25 mouse cellular contexts compared by ENCODE assay signal in the genomic region with DNA sequence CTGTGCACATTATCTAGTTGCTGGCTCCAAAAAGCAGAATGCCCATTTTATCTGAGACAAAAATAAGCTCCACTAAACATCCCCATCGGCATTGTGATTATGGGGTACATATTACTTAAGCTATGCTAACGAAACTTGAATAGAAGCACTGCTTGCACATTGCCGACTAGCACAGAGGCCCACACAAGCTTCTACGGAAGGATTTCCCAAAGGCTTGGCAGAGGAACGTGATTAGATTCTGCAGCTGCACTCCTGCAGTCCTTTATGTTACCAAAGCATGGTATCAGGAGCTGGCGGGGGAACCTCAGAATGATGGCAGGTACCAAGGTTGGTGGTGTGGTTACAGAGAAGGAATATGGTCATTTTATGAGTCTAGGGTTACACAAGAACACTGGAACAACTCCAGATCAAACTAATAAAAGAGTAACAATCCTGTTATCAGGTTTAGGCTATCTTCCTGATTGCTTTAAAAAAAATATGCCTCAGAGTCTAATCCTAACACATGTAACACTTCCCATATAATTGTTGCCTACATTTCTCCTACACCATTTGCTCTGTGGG.
A peak's percentile ranks its signal among the peaks of the same experiment; 100 is the strongest.
DNase-seq lines count a peak whose midpoint lies in the region; ATAC-seq and TF ChIP-seq lines count a peak whose summit lies in the region.
"Had no signal": no experiment of that assay in that cellular context is flagged by ENCODE, and none has a peak within 500 bp of the region (broad histone marks: within the 10 kb centered on the region; RNA-seq: fewer than 3 reads in every experiment).

No protein-coding gene starts in this region.

- TF ChIP-seq CTCF in forebrain, postnatal 0 days (IDR thresholded peaks at IDR 0.05; ENCODE audit: low read depth): no peak

- no peaks in the 10 kb centered on the region for H3K9me3 ChIP-seq in forebrain, postnatal 0 days (ENCODE audit: low read length)
- 0 out of 2 replicates have a peak, but pooled peaks cover 9% of the 10 kb centered on the region for H3K9me3 ChIP-seq in forebrain, embryonic 12.5 days
- H3K9me3 ChIP-seq in heart, embryonic 16.5 days (replicated peaks; ENCODE audit: control insufficient read depth, low read length): peaks cover 4% of the 10 kb centered on the region; the same call in 1 of the 2 replicates
- H3K9me3 ChIP-seq in intestine, embryonic 15.5 days: no peaks in the 10 kb centered on the region
- H3K9me3 ChIP-seq in neural tube, embryonic 15.5 days (replicated peaks): peaks cover 6% of the 10 kb centered on the region; the same call in 1 of the 2 replicates
- H3K9me3 ChIP-seq: lung, embryonic 15.5 days had no signal

- peak; percentile 22 for DNase-seq in forebrain, postnatal 0 days
- DNase-seq in heart, adult 8-10 months (ENCODE audit: low spot score): no peak
- no peak for DNase-seq in yolk sac, embryonic 10.5 days (ENCODE audit: low spot score)
- DNase-seq: adrenal gland, postnatal 14 days; cerebellum, adult 2 months; cerebellum, postnatal 36 days; gastrocnemius, adult 2 months; gastrocnemius, postnatal 36 days; heart, postnatal 36 days; kidney, adult 11 months; kidney, postnatal 14 days; liver; right cerebral cortex, adult 18-20 months; spleen, adult 18-20 months; thymus, postnatal 14 days had no signal

- H3K27ac ChIP-seq in forebrain, postnatal 0 days (ENCODE audit: low read depth, low read length): no peak overlapping the region
- H3K27ac ChIP-seq in forebrain, embryonic 12.5 days: no peak overlapping the region
- H3K27ac ChIP-seq in heart, embryonic 16.5 days (ENCODE audit: low read length): peak overlapping the region; percentile 55; the same call in 1 of the 2 replicates
- H3K27ac ChIP-seq in intestine, embryonic 15.5 days: no peak overlapping the region
- no peak overlapping the region for H3K27ac ChIP-seq in neural tube, embryonic 15.5 days (replicated peaks)
- H3K27ac ChIP-seq: gastrocnemius, adult 2 months; hindbrain, embryonic 12.5 days; hindbrain, postnatal 0 days; lung, embryonic 15.5 days; midbrain, embryonic 10.5 days; midbrain, embryonic 15.5 days had no signal

- no peak overlapping the region for H3K9ac ChIP-seq in forebrain, postnatal 0 days
- no peak overlapping the region for H3K9ac ChIP-seq in forebrain, embryonic 12.5 days
- H3K9ac ChIP-seq in heart, embryonic 16.5 days (ENCODE audit: low read length): no peak overlapping the region
- H3K9ac ChIP-seq in intestine, embryonic 15.5 days: no peak overlapping the region
- no peak overlapping the region for H3K9ac ChIP-seq in neural tube, embryonic 15.5 days (replicated peaks)
- H3K9ac ChIP-seq: hindbrain, embryonic 12.5 days; lung, embryonic 15.5 days; midbrain, embryonic 15.5 days had no signal

- ATAC-seq in forebrain, postnatal 0 days: 0 out of 2 replicates have a peak, but pooled peaks have one; percentile 14
- ATAC-seq in forebrain, embryonic 12.5 days (ENCODE audit: low FRiP score): no peak
- no peak for ATAC-seq in heart, embryonic 16.5 days (replicated peaks; ENCODE audit: extremely low read depth, insufficient read depth, low FRiP score)
- peak; percentile 93 for ATAC-seq in intestine, embryonic 15.5 days
- no peak for ATAC-seq in neural tube, embryonic 15.5 days (ENCODE audit: low FRiP score)
- ATAC-seq: CD4-positive, CD25-positive, alpha-beta regulatory T cell, adult 4 months; hindbrain, postnatal 0 days; midbrain, embryonic 15.5 days had no signal

- H3K27me3 ChIP-seq in forebrain, postnatal 0 days (ENCODE audit: insufficient read depth, low read length): no peaks in the 10 kb centered on the region
- H3K27me3 ChIP-seq in forebrain, embryonic 12.5 days: no peaks in the 10 kb centered on the region
- no peaks in the 10 kb centered on the region for H3K27me3 ChIP-seq in heart, embryonic 16.5 days (ENCODE audit: control insufficient read depth, insufficient read depth, low read length)
- H3K27me3 ChIP-seq in intestine, embryonic 15.5 days (replicated peaks): no peaks in the 10 kb centered on the region
- no peaks in the 10 kb centered on the region for H3K27me3 ChIP-seq in neural tube, embryonic 15.5 days (replicated peaks)
- H3K27me3 ChIP-seq: hindbrain, embryonic 12.5 days; lung, embryonic 15.5 days; midbrain, embryonic 15.5 days had no signal

- H3K4me2 ChIP-seq in forebrain, postnatal 0 days (ENCODE audit: low read depth): no peak overlapping the region
- H3K4me2 ChIP-seq in forebrain, embryonic 12.5 days: no peak overlapping the region
- H3K4me2 ChIP-seq in heart, embryonic 16.5 days (ENCODE audit: low read depth, low read length): no peak overlapping the region
- H3K4me2 ChIP-seq in intestine, embryonic 15.5 days (replicated peaks): no peak overlapping the region
- no peak overlapping the region for H3K4me2 ChIP-seq in neural tube, embryonic 15.5 days
- H3K4me2 ChIP-seq: hindbrain, embryonic 12.5 days; lung, embryonic 15.5 days; midbrain, embryonic 15.5 days had no signal

- H3K4me3 ChIP-seq in forebrain, postnatal 0 days (ENCODE audit: low read depth, low read length): no peak overlapping the region
- H3K4me3 ChIP-seq in forebrain, embryonic 12.5 days (replicated peaks): no peak overlapping the region
- H3K4me3 ChIP-seq in heart, embryonic 16.5 days (ENCODE audit: low read length): no peak overlapping the region
- no peak overlapping the region for H3K4me3 ChIP-seq in intestine, embryonic 15.5 days (replicated peaks)
- no peak overlapping the region for H3K4me3 ChIP-seq in neural tube, embryonic 15.5 days (replicated peaks)
- H3K4me3 ChIP-seq: gastrocnemius, adult 2 months; hindbrain, embryonic 12.5 days; lung, embryonic 15.5 days; midbrain, embryonic 10.5 days; midbrain, embryonic 15.5 days had no signal

- WGBS in forebrain, postnatal 0 days: 48% methylated on average over 6 of the region's 6 CpGs
- 80% methylated on average over 6 of the region's 6 CpGs for WGBS in forebrain, embryonic 12.5 days
- 48% methylated on average over 6 of the region's 6 CpGs for WGBS in heart, embryonic 16.5 days
- WGBS in intestine, embryonic 15.5 days: 71% methylated on average over 6 of the region's 6 CpGs
- 84% methylated on average over 6 of the region's 6 CpGs for WGBS in neural tube, embryonic 15.5 days

- peaks cover 5% of the 10 kb centered on the region; the same call in 1 of the 2 replicates for H3K4me1 ChIP-seq in forebrain, postnatal 0 days (ENCODE audit: insufficient read depth)
- no peaks in the 10 kb centered on the region for H3K4me1 ChIP-seq in forebrain, embryonic 12.5 days
- H3K4me1 ChIP-seq in heart, embryonic 16.5 days (ENCODE audit: control insufficient read depth, insufficient read depth, low read length): peaks cover 11% of the 10 kb centered on the region
- H3K4me1 ChIP-seq in intestine, embryonic 15.5 days (replicated peaks): no peaks in the 10 kb centered on the region
- H3K4me1 ChIP-seq in neural tube, embryonic 15.5 days: no peaks in the 10 kb centered on the region
- H3K4me1 ChIP-seq: hindbrain, embryonic 12.5 days; lung, embryonic 15.5 days; midbrain, embryonic 10.5 days; midbrain, embryonic 15.5 days had no signal

- H3K36me3 ChIP-seq in forebrain, postnatal 0 days (ENCODE audit: insufficient read depth): no peaks in the 10 kb centered on the region
- H3K36me3 ChIP-seq in forebrain, embryonic 12.5 days (replicated peaks): no peaks in the 10 kb centered on the region
- H3K36me3 ChIP-seq in heart, embryonic 16.5 days (ENCODE audit: control insufficient read depth, insufficient read depth): no peaks in the 10 kb centered on the region
- no peaks in the 10 kb centered on the region for H3K36me3 ChIP-seq in intestine, embryonic 15.5 days
- H3K36me3 ChIP-seq in neural tube, embryonic 15.5 days: no peaks in the 10 kb centered on the region
- H3K36me3 ChIP-seq: hindbrain, embryonic 12.5 days; lung, embryonic 15.5 days; midbrain, embryonic 15.5 days had no signal

Comparison
In these comparisons a context has a peak if more than half of its experiments do, and no peak if none do; other contexts are left out.
1. ATAC-seq: peak in forebrain, postnatal 0 days (single experiment) and intestine, embryonic 15.5 days (single experiment); none in forebrain, embryonic 12.5 days (single experiment), heart, embryonic 16.5 days (single experiment) and neural tube, embryonic 15.5 days (single experiment).